Mouse (Mus musculus) gastrocnemius, postnatal 4 days (tissue): ENCODE data around the gene Lcn11. TPM values are rescaled to one million over a fixed set of nuclear protein-coding genes. Genes with fewer than 3 reads are reported as not detected.

Experiments used
- DNase-seq, 2 experiments: peaks; one replicate each; pipeline ENCODE4 v3.0.0; 2021 to 2022; ENCODE audit warnings: low spot score in 2 of 2, mixed read lengths in 2 of 2
- total RNA-seq, 2 experiments: library from RNA; stranded (reverse); gene quantifications; 2 replicates each; pipeline ENCODE4 v1.2.3; 2021

The Lcn11 gene
- total RNA-seq, 2 experiments from 2014 or later, result not detected

- no peak for DNase-seq
Observed at GRCm38 (mm10) chr2:25824751-25825150, 47.9 kb downstream of the Lcn11 start.

- no peak for DNase-seq
Observed at GRCm38 (mm10) chr2:25828344-25828947, 51.6 kb downstream of the Lcn11 start.

Other genes starting within 250 kb of the Lcn11 start
- gene Traf2, start 230.1 kb upstream of the Lcn11 start, total RNA-seq, result 10 to 100 TPM; 15.7 to 16.5 TPM
- gene Edf1, start 219.2 kb upstream of the Lcn11 start, total RNA-seq, result 100 to 1,000 TPM; 173 to 196 TPM
- gene Mamdc4, start 202.2 kb upstream of the Lcn11 start, total RNA-seq, result 1 to 10 TPM; 2.3 to 2.5 TPM
- 10 to 100 TPM; 43.0 to 44.8 TPM for gene Phpt1, start 201.8 kb upstream of the Lcn11 start, total RNA-seq
- gene Ajm1, start 195.3 kb upstream of the Lcn11 start, total RNA-seq, result under 1 TPM; 0.07 to 0.08 TPM
- 10 to 100 TPM; 59.3 to 65.0 TPM for gene Rabl6, start 168.5 kb upstream of the Lcn11 start, total RNA-seq
- not detected for gene Ccdc183, start 159.3 kb upstream of the Lcn11 start, total RNA-seq
- 10 to 100 TPM; 11.7 to 18.6 TPM for gene Tmem141, start 155.0 kb upstream of the Lcn11 start, total RNA-seq
- gene Fcna, start 149.0 kb upstream of the Lcn11 start, total RNA-seq, result 10 to 100 TPM in 1 of 2 experiments, 1 to 10 TPM in 1; 9.7 to 14.3 TPM
- 1 to 10 TPM; 1.2 to 2.5 TPM for gene Lcn8, start 123.9 kb upstream of the Lcn11 start, total RNA-seq
- not detected for gene Lcn5, start 119.1 kb upstream of the Lcn11 start, total RNA-seq
- not detected for gene Lcn6, start 100.2 kb upstream of the Lcn11 start, total RNA-seq
- gene Lcn10, start 94.3 kb upstream of the Lcn11 start, total RNA-seq, result not detected
- not detected for gene Obp2a, start 77.0 kb upstream of the Lcn11 start, total RNA-seq
- 10 to 100 TPM; 21.5 to 25.6 TPM for gene Bmyc, start 70.3 kb upstream of the Lcn11 start, total RNA-seq
- not detected for gene Obp2b, start 40.0 kb upstream of the Lcn11 start, total RNA-seq
- not detected for gene Lcn3, start 11.4 kb upstream of the Lcn11 start, total RNA-seq
- gene Gm13539, start 5.2 kb downstream of the Lcn11 start, total RNA-seq, result not detected
- not detected for gene Glt6d1, start 38.8 kb downstream of the Lcn11 start, total RNA-seq
- not detected for gene Lcn9, start 46.1 kb downstream of the Lcn11 start, total RNA-seq
- not detected for gene Sohlh1, start 70.2 kb downstream of the Lcn11 start, total RNA-seq
- under 1 TPM; 0.16 to 0.49 TPM for gene Kcnt1, start 86.7 kb downstream of the Lcn11 start, total RNA-seq
- gene Camsap1, start 206.3 kb downstream of the Lcn11 start, total RNA-seq, result 10 to 100 TPM; 34.2 to 45.1 TPM
- 100 to 1,000 TPM; 186 to 187 TPM for gene Ubac1, start 244.7 kb downstream of the Lcn11 start, total RNA-seq